Mouse (Mus musculus) CH12.LX (cell line): ENCODE data around the gene Psap. TPM values are rescaled to one million over a fixed set of nuclear protein-coding genes. Genes with fewer than 3 reads are reported as not detected.

Source experiments
- DNase-seq: peaks from one replicate; pipeline ENCODE4 v3.0.0-alpha.2; 2013; ENCODE audit errors: extremely low read depth
- H3K27ac ChIP-seq: 2 replicates; pipeline ENCODE4 v1.5.1; 2012; ENCODE audit warnings: low read depth, mild to moderate bottlenecking, control low read depth, moderate library complexity; ENCODE audit not compliant: insufficient read depth
- H3K27me3 ChIP-seq: replicated peaks from 2 replicates; pipeline ENCODE3; 2012; ENCODE audit warnings: inconsistent platforms
- H3K36me3 ChIP-seq, 2 experiments: replicated peaks in 1 of 2; 2 replicates each; pipeline versions ENCODE3 to v1.6.1; 2012; ENCODE audit warnings: inconsistent platforms in 1 of 2, low read length in 1 of 2, mild to moderate bottlenecking in 1 of 2, mixed read lengths in 1 of 2, moderate library complexity in 1 of 2; ENCODE audit not compliant: control insufficient read depth in 1 of 2, insufficient read depth in 1 of 2
- H3K4me1 ChIP-seq, 2 experiments: 2 replicates each; pipeline ENCODE4 v1.6.1; 2012; ENCODE audit warnings: inconsistent platforms in 1 of 2, moderate library complexity in 1 of 2; ENCODE audit not compliant: insufficient read depth in 2 of 2, control insufficient read depth in 1 of 2
- H3K4me2 ChIP-seq: 2 replicates; pipeline ENCODE4 v1.6.1; 2012; ENCODE audit warnings: low read depth, mild to moderate bottlenecking, control low read depth; ENCODE audit not compliant: poor library complexity, insufficient read depth, severe bottlenecking
- H3K4me3 ChIP-seq, 3 experiments: fragments of 150-350 bp in 1 of 3; sonication (generic) in 1 of 3; replicated peaks in 1 of 3; 2 replicates each; pipeline versions ENCODE3 to v1.5.1; 2011 to 2012; ENCODE audit warnings: low read depth in 2 of 3, low read length in 2 of 3, mild to moderate bottlenecking in 2 of 3, moderate library complexity in 2 of 3, control low read depth in 1 of 3, improper control_type of control experiment in 1 of 3, inconsistent platforms in 1 of 3, mixed read lengths in 1 of 3; ENCODE audit not compliant: poor library complexity in 1 of 3
- H3K79me2 ChIP-seq: replicated peaks from 2 replicates; pipeline ENCODE4 v1.6.1; 2012; ENCODE audit warnings: mild to moderate bottlenecking, moderate library complexity; ENCODE audit not compliant: control insufficient read depth, poor library complexity, insufficient read depth, severe bottlenecking; ENCODE audit errors: extremely low read depth
- H3K9ac ChIP-seq: 2 replicates; pipeline ENCODE4 v1.6.1; 2012; ENCODE audit warnings: low read depth, mild to moderate bottlenecking, control low read depth, moderate library complexity; ENCODE audit not compliant: insufficient read depth
- H3K9me3 ChIP-seq: replicated peaks from 2 replicates; pipeline ENCODE3; 2012; ENCODE audit warnings: low read length, inconsistent platforms, mixed read lengths
- BHLHE40 ChIP-seq: IDR thresholded peaks from 2 replicates; pipeline ENCODE4 v1.6.1; 2011; ENCODE audit warnings: mild to moderate bottlenecking, low read depth, low read length, improper control_type of control experiment
- CHD1 ChIP-seq: IDR thresholded peaks from 2 replicates; pipeline ENCODE4 v1.6.1; 2012; ENCODE audit warnings: low read depth, low read length, improper control_type of control experiment, inconsistent platforms
- CHD2 ChIP-seq: IDR thresholded peaks from 2 replicates; pipeline ENCODE4 v1.6.1; 2011; ENCODE audit warnings: low read length, improper control_type of control experiment
- CTCF ChIP-seq, 2 experiments: IDR thresholded peaks in 1 of 2; conservative IDR thresholded peaks in 1 of 2; 2 replicates each; pipeline ENCODE4 v1.5.1; 2011 to 2012; ENCODE audit warnings: low read depth in 2 of 2, low read length in 2 of 2, improper control_type of control experiment in 1 of 2, inconsistent platforms in 1 of 2, mild to moderate bottlenecking in 1 of 2, moderate library complexity in 1 of 2
- E2F4 ChIP-seq: IDR thresholded peaks from 2 replicates; pipeline ENCODE4 v1.6.1; 2011; ENCODE audit warnings: low read depth, low read length, improper control_type of control experiment; ENCODE audit not compliant: insufficient replicate concordance
- ELF1 ChIP-seq: IDR thresholded peaks from 2 replicates; pipeline ENCODE4 v1.6.1; 2014; ENCODE audit warnings: low read depth, mild to moderate bottlenecking, inconsistent platforms, low read length, improper control_type of control experiment
- EP300 ChIP-seq: IDR thresholded peaks from 2 replicates; pipeline ENCODE4 v1.6.1; 2011; ENCODE audit warnings: low read length, improper control_type of control experiment
- ETS1 ChIP-seq: conservative IDR thresholded peaks from 2 replicates; pipeline ENCODE4 v1.6.1; 2012; ENCODE audit warnings: low read depth, mild to moderate bottlenecking, inconsistent platforms, low read length, improper control_type of control experiment, moderate library complexity
- GABPA ChIP-seq: IDR thresholded peaks from 2 replicates; pipeline ENCODE4 v1.6.1; 2012; ENCODE audit warnings: low read depth, low read length, improper control_type of control experiment, inconsistent platforms; ENCODE audit not compliant: insufficient replicate concordance
- HCFC1 ChIP-seq: IDR thresholded peaks from 2 replicates; pipeline ENCODE4 v1.6.1; 2012; ENCODE audit warnings: low read depth, mild to moderate bottlenecking, inconsistent platforms, low read length, improper control_type of control experiment
- IRF4 ChIP-seq: IDR thresholded peaks from 2 replicates; pipeline ENCODE4 v1.6.1; 2014; ENCODE audit warnings: low read depth, mild to moderate bottlenecking, inconsistent platforms, low read length, improper control_type of control experiment
- JUN ChIP-seq: IDR thresholded peaks from 2 replicates; pipeline ENCODE4 v1.6.1; 2011; ENCODE audit warnings: low read depth, mild to moderate bottlenecking, low read length, improper control_type of control experiment, moderate library complexity; ENCODE audit not compliant: insufficient read depth
- JUND ChIP-seq: conservative IDR thresholded peaks from 2 replicates; pipeline ENCODE4 v1.6.1; 2011; ENCODE audit warnings: low read depth, low read length, improper control_type of control experiment
- KAT2A ChIP-seq: IDR thresholded peaks from 2 replicates; pipeline ENCODE4 v1.6.1; 2012; ENCODE audit warnings: low read length, improper control_type of control experiment, inconsistent platforms; ENCODE audit not compliant: insufficient replicate concordance
- MAFK ChIP-seq: IDR thresholded peaks from 2 replicates; pipeline ENCODE4 v1.6.1; 2011; ENCODE audit warnings: low read length, improper control_type of control experiment; ENCODE audit not compliant: insufficient replicate concordance
- MAX ChIP-seq: IDR thresholded peaks from 2 replicates; pipeline ENCODE4 v1.6.1; 2011; ENCODE audit warnings: low read length, improper control_type of control experiment
- MAZ ChIP-seq: IDR thresholded peaks from 2 replicates; pipeline ENCODE4 v1.6.1; 2012; ENCODE audit warnings: low read depth, mild to moderate bottlenecking, inconsistent platforms, low read length, improper control_type of control experiment, moderate library complexity
- MEF2A ChIP-seq: IDR thresholded peaks from 2 replicates; pipeline ENCODE4 v1.6.1; 2014; ENCODE audit warnings: low read depth, mild to moderate bottlenecking, inconsistent platforms, low read length, improper control_type of control experiment, borderline replicate concordance
- MYC ChIP-seq: IDR thresholded peaks from 2 replicates; pipeline ENCODE4 v1.6.1; 2011; ENCODE audit warnings: low read depth, mild to moderate bottlenecking, improper control_type of control experiment, low read length
- NELFE ChIP-seq: IDR thresholded peaks from 2 replicates; pipeline ENCODE4 v1.6.1; 2011; ENCODE audit warnings: low read depth, low read length, improper control_type of control experiment
- NRF1 ChIP-seq: IDR thresholded peaks from 2 replicates; pipeline ENCODE4 v1.6.1; 2014; ENCODE audit warnings: low read depth, mild to moderate bottlenecking, inconsistent platforms, low read length, improper control_type of control experiment, moderate library complexity
- PAX5 ChIP-seq: IDR thresholded peaks from 2 replicates; pipeline ENCODE4 v1.6.1; 2012; ENCODE audit warnings: low read length, inconsistent platforms, mixed read lengths
- POLR2A ChIP-seq: IDR thresholded peaks from 2 replicates; pipeline ENCODE4 v1.6.1; 2011; ENCODE audit warnings: low read depth, mild to moderate bottlenecking, improper control_type of control experiment, low read length
- POLR2AphosphoS2 ChIP-seq: IDR thresholded peaks from 2 replicates; pipeline ENCODE4 v1.6.1; 2011; ENCODE audit warnings: low read depth, low read length, improper control_type of control experiment
- RAD21 ChIP-seq: IDR thresholded peaks from 2 replicates; pipeline ENCODE4 v1.6.1; 2011; ENCODE audit warnings: low read depth, mild to moderate bottlenecking, low read length, improper control_type of control experiment, moderate library complexity
- RCOR1 ChIP-seq: conservative IDR thresholded peaks from 2 replicates; pipeline ENCODE4 v1.6.1; 2012; ENCODE audit warnings: low read depth, mild to moderate bottlenecking, inconsistent platforms, low read length, improper control_type of control experiment
- SIN3A ChIP-seq: IDR thresholded peaks from 2 replicates; pipeline ENCODE4 v1.6.1; 2012; ENCODE audit warnings: low read length, improper control_type of control experiment, inconsistent platforms
- SMC3 ChIP-seq: IDR thresholded peaks from 2 replicates; pipeline ENCODE4 v1.6.1; 2011; ENCODE audit warnings: low read depth, low read length, improper control_type of control experiment
- TBP ChIP-seq: conservative IDR thresholded peaks from 2 replicates; pipeline ENCODE4 v1.6.1; 2011; ENCODE audit warnings: low read depth, low read length, improper control_type of control experiment
- TCF12 ChIP-seq: IDR thresholded peaks from 2 replicates; pipeline ENCODE4 v1.6.1; 2014; ENCODE audit warnings: low read depth, mild to moderate bottlenecking, inconsistent platforms, low read length, improper control_type of control experiment
- UBTF ChIP-seq: IDR thresholded peaks from 2 replicates; pipeline ENCODE4 v1.6.1; 2012; ENCODE audit warnings: low read depth, mild to moderate bottlenecking, inconsistent platforms, low read length, improper control_type of control experiment, moderate library complexity
- USF1 ChIP-seq: IDR thresholded peaks from 2 replicates; pipeline ENCODE4 v1.6.1; 2014; ENCODE audit warnings: low read depth, mild to moderate bottlenecking, inconsistent platforms, low read length, improper control_type of control experiment
- USF2 ChIP-seq: conservative IDR thresholded peaks from 2 replicates; pipeline ENCODE4 v1.6.1; 2011; ENCODE audit warnings: low read depth, low read length, improper control_type of control experiment
- ZC3H11A ChIP-seq: IDR thresholded peaks from 2 replicates; pipeline ENCODE4 v1.6.1; 2012; ENCODE audit warnings: low read depth, mild to moderate bottlenecking, inconsistent platforms, low read length, improper control_type of control experiment
- ZKSCAN1 ChIP-seq: IDR thresholded peaks from 2 replicates; pipeline ENCODE4 v1.6.1; 2012; ENCODE audit warnings: low read depth, inconsistent platforms, low read length, improper control_type of control experiment, borderline replicate concordance
- ZMIZ1 ChIP-seq: IDR thresholded peaks from 2 replicates; pipeline ENCODE4 v1.6.1; 2012; ENCODE audit warnings: low read depth, mild to moderate bottlenecking, inconsistent platforms, low read length, improper control_type of control experiment
- ZNF384 ChIP-seq: IDR thresholded peaks from 2 replicates; pipeline ENCODE4 v1.6.1; 2012; ENCODE audit warnings: low read depth, low read length, improper control_type of control experiment, inconsistent platforms
- dilution Hi-C: fragments of 300-500 bp; cut with MboI; formaldehyde crosslinking; loops from 2 replicates; pipeline ENCODE4 v1.14.3; 2020; ENCODE audit warnings: low sequenced_read_pairs; ENCODE audit not compliant: extremely low pct_unique_long_range_greater_than_20kb, extremely low pct_ligation_motif_present
- in situ Hi-C: fragments of 300-500 bp; cut with MboI; formaldehyde crosslinking; loops from 3 replicates; pipeline ENCODE4 v1.14.3; 2019; ENCODE audit warnings: low sequenced_read_pairs, low pct_ligation_motif_present, low pct_unique_long_range_greater_than_20kb, mixed read lengths
- polyA plus RNA-seq: library from polyadenylated mRNA; unstranded; fragments of >175 nt; gene quantifications from 2 replicates; pipeline ENCODE4 v1.2.1, GENCODE M21; 2012; ENCODE audit warnings: low read depth; ENCODE audit not compliant: insufficient read length
- total RNA-seq, 2 experiments: library from RNA; depleted of rRNA; stranded (reverse); fragments of 300-350 nt in 1 of 2; fragments of >200 nt in 1 of 2; gene quantifications; 2 replicates each; pipeline ENCODE4 v1.2.3; 2012 to 2014

Psap gene
- total and polyA plus RNA-seq, 3 experiments, result 223 to 470 (median 300) TPM

- peak; percentile 49; the same call in 1 of the 2 replicates for TF ChIP-seq ZMIZ1
- TF ChIP-seq MAFK, result peak; percentile 61
- peak; percentile 77 for TF ChIP-seq ETS1
Observed at GRCm38 (mm10) chr10:60284248-60284647, 6.8 kb downstream of the Psap start (continued).

GRCm38 (mm10) chr10:60284676-60285111 lies 7.3 kb downstream of the Psap start:
- Histone ChIP-seq H3K9me3 (no peaks in the 10 kb centered on the region), H3K4me3 (peak overlapping the region; percentile 29 to 55 (median 48)), H3K79me2 (peaks cover 100% of the 10 kb centered on the region), H3K9ac (peak overlapping the region; percentile 34), H3K4me2 (peak overlapping the region; percentile 74), H3K4me1 (peaks cover 41 to 96% of the 10 kb centered on the region in 2 experiments), H3K27ac (peak overlapping the region; percentile 98), H3K36me3 (peaks cover 4 to 28% of the 10 kb centered on the region in 2 experiments), H3K27me3 (no peaks in the 10 kb centered on the region)
- DNase-seq, result peak; percentile 79
- in situ Hi-C loops, result loop anchor here (5.0 kb wide), 1 partner anchor 32 kb away; no protein-coding TSS in a partner anchor
- dilution Hi-C loops, result no loop called here
- TF ChIP-seq ZNF384 (no peak), POLR2A (peak; percentile 60; the same call in 1 of the 2 replicates), ZMIZ1 (peak; percentile 24; the same call in 1 of the 2 replicates), JUND (no peak), CHD2 (no peak), MYC (0 out of 2 replicates have a peak, but pooled peaks have one; percentile 27), USF2 (no peak), GABPA (no peak), CTCF (conservative IDR thresholded peaks at IDR 0.05 in 1 of 2, IDR thresholded peaks at IDR 0.05 in 1 of 2; ENCODE audit: low read depth in 2 of 2, low read length in 2 of 2) (no peak), TCF12 (peak; percentile 90), EP300 (no peak; the same call in 1 of the 2 replicates), ZKSCAN1 (no peak), BHLHE40 (no peak), RCOR1 (no peak), MEF2A (no peak), HCFC1 (no peak; the same call in 1 of the 2 replicates), POLR2AphosphoS2 (no peak), NRF1 (no peak), NELFE (0 out of 2 replicates have a peak, but pooled peaks have one; percentile 42), PAX5 (no peak), JUN (no peak), SIN3A (peak; percentile 95; the same call in 1 of the 2 replicates), RAD21 (no peak), MAX (peak; percentile 81), CHD1 (no peak), TBP (peak; percentile 13; the same call in 1 of the 2 replicates), SMC3 (no peak), ZC3H11A (no peak), MAFK (no peak), E2F4 (no peak), ETS1 (peak; percentile 65), MAZ (no peak), KAT2A (no peak), USF1 (no peak), IRF4 (no peak), UBTF (0 out of 2 replicates have a peak, but pooled peaks have one; percentile 14), ELF1 (no peak)
